Mouse (Mus musculus) liver, embryonic 11.5 days (tissue): Measurements from ENCODE around the gene Ccdc97. TPM values are rescaled to one million over a fixed set of nuclear protein-coding genes. Genes with fewer than 3 reads are reported as not detected.

Source experiments
- ATAC-seq: fragments of 200-750 bp; cut with Nextera tagmentation; replicated peaks from 2 replicates; pipeline ENCODE4 v1.8.0; 2017; ENCODE audit warnings: moderate number of reproducible peaks, mild to moderate bottlenecking, moderate TSS enrichment, moderate library complexity; ENCODE audit not compliant: low FRiP score
- DNase-seq: peaks from one replicate; pipeline ENCODE4 v3.0.0-alpha.2; 2017; ENCODE audit warnings: low spot score
- H3K27ac ChIP-seq: fragments of 300-500 bp; sonication (generic); 2 replicates; pipeline ENCODE4 v1.5.1; 2014; ENCODE audit warnings: mild to moderate bottlenecking, low read depth, low read length, control low read depth
- H3K27me3 ChIP-seq: fragments of 300-500 bp; sonication (generic); replicated peaks from 2 replicates; pipeline ENCODE4 v1.6.1; 2014; ENCODE audit warnings: low read length, mixed read lengths; ENCODE audit not compliant: control insufficient read depth, insufficient read depth
- H3K36me3 ChIP-seq: fragments of 300-500 bp; sonication (generic); 2 replicates; pipeline ENCODE4 v1.6.1; 2014; ENCODE audit warnings: mild to moderate bottlenecking, low read length, moderate library complexity, mixed read lengths; ENCODE audit not compliant: control insufficient read depth, insufficient read depth
- H3K4me1 ChIP-seq: fragments of 300-500 bp; sonication (generic); replicated peaks from 2 replicates; pipeline ENCODE4 v1.6.1; 2014; ENCODE audit warnings: low read length, mixed read lengths; ENCODE audit not compliant: control insufficient read depth, insufficient read depth
- H3K4me2 ChIP-seq: fragments of 300-500 bp; sonication (generic); 2 replicates; pipeline ENCODE4 v1.6.1; 2014; ENCODE audit warnings: mild to moderate bottlenecking, control low read depth, moderate library complexity
- H3K4me3 ChIP-seq: fragments of 300-500 bp; sonication (generic); 2 replicates; pipeline ENCODE4 v1.5.1; 2014; ENCODE audit warnings: low read depth, low read length, control low read depth
- H3K9ac ChIP-seq: fragments of 300-500 bp; sonication (generic); 2 replicates; pipeline ENCODE4 v1.6.1; 2014; ENCODE audit warnings: low read depth, low read length, control low read depth
- H3K9me3 ChIP-seq: fragments of 300-500 bp; sonication (generic); 2 replicates; pipeline ENCODE4 v1.6.1; 2016; ENCODE audit warnings: low read length, inconsistent platforms, mixed read lengths; ENCODE audit not compliant: control insufficient read depth
- WGBS: fragments of 180-500 bp; shearing (Covaris S2); extraction: QIAGEN DNeasy Blood & Tissue Kit; methylation state at CpG from one replicate; pipeline ENCODE4 v1.1.7; 2014; 5-methylcytosine and 5-hydroxymethylcytosine counted together
- polyA plus RNA-seq: library from polyadenylated mRNA; unstranded; fragments of >200 nt; fragmentation: Nextera tagmentation; extraction: Ambion mirVana; gene quantifications from 2 replicates; pipeline ENCODE4 v1.2.1, GENCODE M21; 2014

Ccdc97 gene
- 33.2 and 33.9 TPM in 2 replicates for polyA plus RNA-seq

DNA sequence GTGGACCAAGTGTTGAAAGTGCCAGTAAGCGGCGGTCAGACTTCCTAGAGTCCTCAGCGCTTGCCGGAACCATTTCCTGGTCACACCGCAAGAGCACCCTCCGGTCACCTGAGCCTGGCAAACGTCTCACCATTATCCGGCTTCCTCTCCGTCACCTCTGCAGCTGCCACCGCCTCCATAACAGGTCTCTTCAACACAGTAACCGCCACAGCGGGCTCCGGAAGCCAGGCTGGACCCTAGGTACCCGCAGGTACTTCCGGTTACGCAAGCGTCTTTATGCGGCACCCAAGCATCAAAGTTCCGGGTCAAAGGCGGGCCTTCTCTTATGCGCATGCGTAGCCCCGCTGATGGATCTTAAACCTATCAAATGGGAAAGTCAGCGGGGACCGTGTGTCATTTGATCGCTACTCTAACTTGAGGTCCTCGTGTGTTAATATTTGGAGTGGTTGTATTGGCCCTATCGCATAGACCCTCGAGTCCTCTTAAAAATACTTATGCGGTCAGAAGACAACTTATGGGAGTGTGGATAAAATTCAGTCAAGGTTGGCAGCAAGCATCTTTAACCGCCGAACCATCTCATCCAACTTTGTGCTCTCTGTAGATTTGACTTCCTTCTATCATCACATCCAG, at the start of gene Ccdc97:
Gene Ccdc97, minus strand, starts transcription at position 301 of the 630 bp plus-strand sequence.
- H3K27ac ChIP-seq: peak within 1 kb of the TSS; percentile 83
- 2% methylated on average over 32 of the region's 32 CpGs for WGBS
- H3K9ac ChIP-seq: peak within 1 kb of the TSS; percentile 72
- H3K27me3 ChIP-seq: no peaks in the 10 kb centered on the region
- peak within 1 kb of the TSS; percentile 65 for H3K4me3 ChIP-seq
- peak; percentile 75 for ATAC-seq
- DNase-seq: peak; percentile 87
- H3K4me1 ChIP-seq: peaks cover 18% of the 10 kb centered on the region
- peak within 1 kb of the TSS; percentile 77 for H3K4me2 ChIP-seq
- H3K9me3 ChIP-seq: no peaks in the 10 kb centered on the region
- H3K36me3 ChIP-seq: peaks cover 40% of the 10 kb centered on the region

GRCm38 (mm10) chr7:25768229-25768628, 49.3 kb upstream of the Ccdc97 start:
- ATAC-seq: no peak
- H3K4me3 ChIP-seq: no peak overlapping the region
- H3K36me3 ChIP-seq: peaks cover 9% of the 10 kb centered on the region; the same call in 1 of the 2 replicates
- no peak overlapping the region for H3K27ac ChIP-seq
- 81% methylated on average over 5 of the region's 5 CpGs for WGBS
- no peak for DNase-seq
- H3K4me2 ChIP-seq: no peak overlapping the region
- no peak overlapping the region for H3K9ac ChIP-seq
- no peaks in the 10 kb centered on the region for H3K9me3 ChIP-seq
- no peaks in the 10 kb centered on the region for H3K27me3 ChIP-seq
- no peaks in the 10 kb centered on the region; the same call in 1 of the 2 replicates for H3K4me1 ChIP-seq

GRCm38 (mm10) chr7:25766108-25766507, 47.2 kb upstream of the Ccdc97 start:
- no peak for ATAC-seq
- H3K4me3 ChIP-seq: no peak overlapping the region
- DNase-seq: no peak
- H3K4me2 ChIP-seq: no peak overlapping the region
- no peaks in the 10 kb centered on the region for H3K9me3 ChIP-seq
- H3K36me3 ChIP-seq: peaks cover 9% of the 10 kb centered on the region; the same call in 1 of the 2 replicates
- 75% methylated on average over 6 of the region's 6 CpGs for WGBS
- no peaks in the 10 kb centered on the region for H3K27me3 ChIP-seq
- no peaks in the 10 kb centered on the region; the same call in 1 of the 2 replicates for H3K4me1 ChIP-seq
- H3K27ac ChIP-seq: no peak overlapping the region
- H3K9ac ChIP-seq: no peak overlapping the region

GRCm38 (mm10) chr7:25764221-25764620, 45.3 kb upstream of the Ccdc97 start:
- Histone ChIP-seq H3K9ac (no peak overlapping the region), H3K9me3 (no peaks in the 10 kb centered on the region), H3K4me2 (no peak overlapping the region), H3K36me3 (peaks cover 9% of the 10 kb centered on the region; the same call in 1 of the 2 replicates), H3K4me3 (no peak overlapping the region), H3K4me1 (no peaks in the 10 kb centered on the region; the same call in 1 of the 2 replicates), H3K27ac (no peak overlapping the region), H3K27me3 (no peaks in the 10 kb centered on the region)
- ATAC-seq (no peak), DNase-seq (no peak)
- 52% methylated on average over 5 of the region's 5 CpGs for WGBS

DNA sequence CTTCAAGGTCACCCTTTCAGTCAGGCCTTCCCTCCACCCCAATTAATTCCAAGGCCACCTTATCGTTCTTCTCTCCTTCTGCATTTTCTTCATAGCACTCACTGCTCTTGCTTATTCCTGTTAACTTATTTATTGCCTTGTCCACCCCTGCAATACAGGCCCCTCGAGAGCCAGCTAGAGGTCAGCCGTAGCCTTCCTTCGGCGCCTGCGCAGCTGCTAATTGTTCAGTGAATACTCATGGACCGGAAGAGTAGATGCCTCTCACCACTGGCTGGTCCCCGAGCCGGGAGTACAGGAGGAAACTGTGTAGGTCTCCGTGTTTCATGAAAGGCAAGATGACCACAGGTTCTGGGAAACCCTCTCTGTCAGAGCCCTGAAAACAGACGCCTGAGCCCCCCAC, 44.8 kb upstream of the Ccdc97 start:
- Histone ChIP-seq H3K27me3 (no peaks in the 10 kb centered on the region), H3K9me3 (no peaks in the 10 kb centered on the region), H3K9ac (no peak overlapping the region), H3K36me3 (peaks cover 9% of the 10 kb centered on the region; the same call in 1 of the 2 replicates), H3K4me3 (no peak overlapping the region), H3K4me2 (no peak overlapping the region), H3K4me1 (no peaks in the 10 kb centered on the region; the same call in 1 of the 2 replicates), H3K27ac (no peak overlapping the region)
- no peak for DNase-seq
- no peak for ATAC-seq
- WGBS: 69% methylated on average over 11 of the region's 11 CpGs

- 88% methylated on average over 10 of the region's 10 CpGs for WGBS
- Histone ChIP-seq H3K27ac (no peak overlapping the region), H3K9ac (no peak overlapping the region), H3K4me2 (no peak overlapping the region), H3K27me3 (no peaks in the 10 kb centered on the region), H3K9me3 (no peaks in the 10 kb centered on the region), H3K4me1 (no peaks in the 10 kb centered on the region; the same call in 1 of the 2 replicates), H3K36me3 (peaks cover 3% of the 10 kb centered on the region; the same call in 1 of the 2 replicates), H3K4me3 (no peak overlapping the region)
- ATAC-seq: no peak
- DNase-seq: no peak
Measured at GRCm38 (mm10) chr7:25761354-25761753, 42.5 kb upstream of the Ccdc97 start.

GRCm38 (mm10) chr7:25756011-25756410, 37.1 kb upstream of the Ccdc97 start:
- peak overlapping the region; percentile 98 for H3K4me2 ChIP-seq
- ATAC-seq (peak; percentile 38), DNase-seq (peak; percentile 86)
- peaks cover 5% of the 10 kb centered on the region; the same call in 1 of the 2 replicates for H3K36me3 ChIP-seq
- peak overlapping the region; percentile 97 for H3K4me3 ChIP-seq
- H3K4me1 ChIP-seq: peaks cover 18% of the 10 kb centered on the region
- 0% methylated on average over 18 of the region's 18 CpGs for WGBS
- H3K27me3 ChIP-seq: no peaks in the 10 kb centered on the region
- H3K9ac ChIP-seq: peak overlapping the region; percentile 100
- no peaks in the 10 kb centered on the region for H3K9me3 ChIP-seq
- peak overlapping the region; percentile 97 for H3K27ac ChIP-seq

GRCm38 (mm10) chr7:25755468-25755833, 36.6 kb upstream of the Ccdc97 start:
- H3K9ac ChIP-seq: peak overlapping the region; percentile 100
- peaks cover 18% of the 10 kb centered on the region for H3K4me1 ChIP-seq
- peak overlapping the region; percentile 98 for H3K4me2 ChIP-seq
- H3K27me3 ChIP-seq: no peaks in the 10 kb centered on the region
- peak; percentile 61 for ATAC-seq
- peak overlapping the region; percentile 97 for H3K27ac ChIP-seq
- peak overlapping the region; percentile 97 for H3K4me3 ChIP-seq
- H3K36me3 ChIP-seq: peaks cover 9% of the 10 kb centered on the region
- H3K9me3 ChIP-seq: no peaks in the 10 kb centered on the region
- WGBS: 0% methylated on average over 15 of the region's 15 CpGs
- DNase-seq: no peak
